Mouse (Mus musculus): ENCODE results near the gene Lama1. TPM values are rescaled to one million over a fixed set of nuclear protein-coding genes. Genes with fewer than 3 reads are reported as not detected.

Gene Lama1
- total RNA-seq (2015; ENCODE audit: low replicate concordance) (not detected in 2 replicates), total RNA-seq (2017; ENCODE audit: low replicate concordance) (not detected in 2 replicates)

- ATAC-seq (replicated peaks; ENCODE audit: low FRiP score, poor library complexity, severe bottlenecking): no peak
These were observed at the start of gene Lama1 for GRCm38 (mm10) chr17:67696694-67697386. Gene Lama1 (plus strand): TSS chr17:67697259.

GRCm38 (mm10) chr17:67651506-67651905, 45.6 kb upstream of the Lama1 start:
- no peak for ATAC-seq (replicated peaks; ENCODE audit: low FRiP score, poor library complexity, severe bottlenecking)

GRCm38 (mm10) chr17:67664299-67664698, 32.8 kb upstream of the Lama1 start:
- no peak for ATAC-seq (replicated peaks; ENCODE audit: low FRiP score, poor library complexity, severe bottlenecking)

- no peak for ATAC-seq (replicated peaks; ENCODE audit: low FRiP score, poor library complexity, severe bottlenecking)
These were observed 30.1 kb upstream of the Lama1 start for GRCm38 (mm10) chr17:67666981-67667380.

GRCm38 (mm10) chr17:67667981-67668380, 29.1 kb upstream of the Lama1 start:
- ATAC-seq (replicated peaks; ENCODE audit: low FRiP score, poor library complexity, severe bottlenecking): no peak

GRCm38 (mm10) chr17:67678576-67678975, 18.5 kb upstream of the Lama1 start:
- ATAC-seq (replicated peaks; ENCODE audit: low FRiP score, poor library complexity, severe bottlenecking): no peak

GRCm38 (mm10) chr17:67681084-67681483, 16.0 kb upstream of the Lama1 start:
- ATAC-seq (replicated peaks; ENCODE audit: low FRiP score, poor library complexity, severe bottlenecking): no peak

- ATAC-seq (replicated peaks; ENCODE audit: low FRiP score, poor library complexity, severe bottlenecking): no peak
These were observed 11.9 kb upstream of the Lama1 start for GRCm38 (mm10) chr17:67685022-67685743.

GRCm38 (mm10) chr17:67687505-67687904, 9.6 kb upstream of the Lama1 start:
- ATAC-seq (replicated peaks; ENCODE audit: low FRiP score, poor library complexity, severe bottlenecking): no peak

GRCm38 (mm10) chr17:67690689-67691088, 6.4 kb upstream of the Lama1 start:
- no peak for ATAC-seq (replicated peaks; ENCODE audit: low FRiP score, poor library complexity, severe bottlenecking)

GRCm38 (mm10) chr17:67692651-67693050, 4.4 kb upstream of the Lama1 start:
- no peak for ATAC-seq (replicated peaks; ENCODE audit: low FRiP score, poor library complexity, severe bottlenecking)

- ATAC-seq (replicated peaks; ENCODE audit: low FRiP score, poor library complexity, severe bottlenecking): no peak
These were observed 3.2 kb upstream of the Lama1 start for GRCm38 (mm10) chr17:67693861-67694260.

- ATAC-seq (replicated peaks; ENCODE audit: low FRiP score, poor library complexity, severe bottlenecking): no peak
These were observed 417 bp downstream of the Lama1 start for GRCm38 (mm10) chr17:67697461-67697891.

- no peak for ATAC-seq (replicated peaks; ENCODE audit: low FRiP score, poor library complexity, severe bottlenecking)
These were observed 1.2 kb downstream of the Lama1 start for GRCm38 (mm10) chr17:67698301-67698700.

GRCm38 (mm10) chr17:67701761-67702160, 4.7 kb downstream of the Lama1 start:
- ATAC-seq (replicated peaks; ENCODE audit: low FRiP score, poor library complexity, severe bottlenecking): no peak

GRCm38 (mm10) chr17:67702941-67703340, 5.9 kb downstream of the Lama1 start:
- ATAC-seq (replicated peaks; ENCODE audit: low FRiP score, poor library complexity, severe bottlenecking): no peak

GRCm38 (mm10) chr17:67705035-67705769, 8.1 kb downstream of the Lama1 start:
- ATAC-seq (replicated peaks; ENCODE audit: low FRiP score, poor library complexity, severe bottlenecking): no peak

- no peak for ATAC-seq (replicated peaks; ENCODE audit: low FRiP score, poor library complexity, severe bottlenecking)
These were observed 9.3 kb downstream of the Lama1 start for GRCm38 (mm10) chr17:67706372-67706771.

GRCm38 (mm10) chr17:67707793-67708364, 10.8 kb downstream of the Lama1 start:
- ATAC-seq (replicated peaks; ENCODE audit: low FRiP score, poor library complexity, severe bottlenecking): no peak

- ATAC-seq (replicated peaks; ENCODE audit: low FRiP score, poor library complexity, severe bottlenecking): no peak
These were observed 13.3 kb downstream of the Lama1 start for GRCm38 (mm10) chr17:67710377-67710781.
